Mouse (Mus musculus): ENCODE measurements at regions not wholly inside any gene's neighbourhood (a gene's known extent, or its start where the extent isn't known, plus 50 kb on each side); places are given as distances from the start of the nearest gene placed in this dataset.
A peak's percentile ranks its signal among the peaks of the same experiment; 100 is the strongest.

DNA sequence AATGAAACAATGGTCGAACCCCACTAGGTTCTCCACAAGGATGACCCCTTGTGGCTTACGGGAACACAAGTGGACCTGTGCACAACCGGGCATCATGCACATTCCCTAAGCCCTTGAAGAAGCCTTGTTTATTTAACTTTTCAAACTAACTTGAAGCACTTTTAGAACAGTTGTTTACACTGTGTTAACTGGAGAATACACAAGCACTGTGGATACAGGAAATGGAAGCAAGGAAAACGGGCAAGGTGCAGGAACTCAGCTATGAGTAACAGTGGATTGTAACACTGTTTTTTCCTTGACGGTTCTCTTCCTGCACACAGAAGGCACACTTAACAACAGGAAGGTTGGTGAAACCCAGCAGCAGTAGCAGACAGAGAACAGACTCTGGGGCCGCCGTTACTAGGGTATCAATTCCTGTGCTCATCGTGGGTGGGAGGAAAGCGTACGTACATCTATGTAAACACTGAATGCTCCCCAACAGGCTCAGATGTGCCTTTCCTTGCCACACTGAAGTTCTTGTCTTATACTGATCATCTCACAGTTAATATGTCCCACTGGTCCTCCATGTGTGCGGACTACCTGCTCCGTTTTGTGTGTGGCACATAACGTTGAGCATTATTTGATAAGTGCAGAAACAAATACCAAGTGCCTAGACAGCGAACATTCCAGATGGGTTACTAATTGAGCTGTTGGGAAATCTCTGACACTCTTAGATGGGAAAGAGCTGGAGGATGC, 264.4 kb downstream of the Mpdz start:
- no peak for DNase-seq (ENCODE audit: low read depth, low spot score)

DNA sequence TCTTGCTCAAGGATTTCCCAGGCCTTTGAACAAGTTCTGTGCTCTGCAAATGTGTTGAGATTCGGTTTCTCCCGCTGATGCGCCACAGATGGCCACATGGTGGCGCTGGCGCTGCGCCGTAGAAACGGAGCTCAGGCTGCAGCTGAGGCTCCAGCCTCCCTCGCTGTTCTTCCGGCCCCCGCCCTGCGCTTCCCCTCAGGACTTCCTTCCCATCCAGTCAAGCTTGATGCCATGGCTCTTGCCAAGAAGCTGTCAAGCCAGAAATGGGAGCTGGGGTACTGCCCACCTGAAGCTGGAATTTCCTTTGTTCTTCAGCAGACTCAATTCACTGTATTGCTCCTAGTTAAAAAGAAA, 263.9 kb downstream of the Mpdz start:
- peak; percentile 60 for DNase-seq (ENCODE audit: low read depth, low spot score)

DNA sequence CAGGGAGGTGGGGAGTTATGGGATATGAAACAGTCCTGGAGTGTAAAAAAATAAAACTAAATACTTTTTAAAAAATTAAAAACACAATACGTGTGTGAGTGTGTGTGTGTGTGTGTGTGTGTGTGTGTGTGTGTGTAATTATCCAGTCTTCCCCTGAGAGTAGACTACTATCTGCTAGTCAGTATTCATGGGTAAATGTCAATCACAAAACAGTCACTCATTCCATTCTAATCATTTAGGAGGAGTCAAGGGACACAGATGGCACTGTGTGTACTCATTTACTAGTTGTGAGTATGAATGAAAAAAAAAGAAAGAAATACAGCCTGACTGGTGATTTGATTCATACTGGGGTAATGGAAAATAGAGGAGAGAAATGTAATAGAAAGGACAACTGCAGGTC, 226.5 kb downstream of the Mpdz start:
- DNase-seq (ENCODE audit: low read depth, low spot score) = no peak

DNA sequence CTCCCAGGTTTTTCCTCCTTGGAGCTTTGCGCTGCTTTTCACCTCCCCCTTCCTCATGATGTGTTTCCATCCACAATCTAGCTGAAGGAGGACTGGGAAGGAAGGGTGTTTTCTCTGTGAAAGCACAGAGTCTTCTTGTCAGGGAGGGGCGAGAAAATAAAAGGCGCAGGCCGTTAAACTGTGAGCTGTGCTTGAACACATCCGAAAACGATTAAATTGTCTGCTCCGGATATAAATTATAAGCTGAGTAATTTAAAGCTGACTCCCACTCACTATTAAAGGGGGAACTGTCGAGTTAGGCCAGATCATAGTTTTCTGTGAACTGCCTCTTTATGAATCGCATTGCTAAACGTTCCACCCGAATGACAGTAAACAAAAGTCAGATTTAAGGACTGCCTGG, 224.6 kb downstream of the Mpdz start:
- DNase-seq (ENCODE audit: low read depth, low spot score) = no peak

DNA sequence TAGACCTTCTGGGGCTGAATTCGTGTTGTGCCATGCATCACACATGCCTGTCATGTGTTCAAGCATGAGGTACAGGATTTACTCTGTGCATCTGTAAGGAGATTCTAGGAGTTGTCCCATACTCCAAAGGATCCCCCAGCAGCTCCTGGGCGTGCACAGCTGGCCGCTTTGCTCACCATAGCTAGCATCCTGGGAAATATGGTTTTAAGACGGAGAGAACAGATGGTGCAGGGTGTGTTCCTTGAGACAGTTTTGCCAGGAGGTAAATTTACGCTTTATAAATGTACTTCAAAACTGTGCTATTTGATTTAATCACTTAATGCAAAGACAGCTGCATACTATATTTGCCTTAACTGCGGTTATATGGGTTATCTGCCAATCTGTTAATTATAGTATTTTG, 220.6 kb downstream of the Mpdz start:
- peak; percentile 43 for DNase-seq (ENCODE audit: low read depth, low spot score)

DNA sequence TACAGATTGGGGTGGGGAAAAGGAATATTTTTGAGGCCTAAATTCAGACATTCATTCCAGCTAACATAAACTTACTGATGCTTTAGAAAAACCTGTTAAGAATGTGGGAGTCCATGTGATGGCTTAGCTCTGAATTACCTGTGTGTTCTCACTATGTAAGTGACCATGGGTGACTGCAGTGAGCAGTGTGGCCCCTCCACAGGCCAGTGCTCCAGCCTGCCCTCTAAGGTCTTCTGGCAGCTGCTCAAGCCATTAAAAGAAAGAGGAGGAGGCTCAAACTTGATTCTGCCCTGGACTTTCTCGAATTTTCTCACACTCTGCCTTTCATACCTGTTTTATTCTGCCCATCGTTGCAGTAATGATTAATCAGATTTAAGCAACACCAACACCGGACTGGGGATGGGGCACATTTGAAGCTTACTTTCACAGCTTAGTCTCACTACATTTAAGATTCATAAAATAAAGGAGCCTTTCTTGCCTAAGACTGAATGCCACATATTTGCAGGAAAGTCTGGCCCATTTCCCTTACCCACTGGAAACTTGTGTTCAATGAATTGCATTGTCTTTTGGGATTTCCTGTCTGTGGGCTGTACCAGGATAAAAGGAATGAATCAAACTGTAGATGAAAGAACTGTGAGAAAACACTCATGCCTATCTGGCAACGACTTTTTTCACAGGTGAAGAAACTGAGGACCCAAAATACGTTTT, 220.0 kb downstream of the Mpdz start:
- no peak for DNase-seq (ENCODE audit: low read depth, low spot score)

Measured in telencephalon, adult 2 months (tissue).